Mouse (Mus musculus): ENCODE measurements around the gene Pde4d.

The Pde4d gene

GRCm38 (mm10) chr13:109278504-109278912, 828.8 kb downstream of the Pde4d start:
- in situ Hi-C loops (cut with MboI, MseI) = loop anchor here (10.0 kb wide), 1 partner anchor 1886 kb away; no protein-coding TSS in a partner anchor

GRCm38 (mm10) chr13:109279211-109279610, 829.5 kb downstream of the Pde4d start:
- in situ Hi-C loops (cut with MboI, MseI) = loop anchor here (10.0 kb wide), 1 partner anchor 1886 kb away; no protein-coding TSS in a partner anchor

GRCm38 (mm10) chr13:109280433-109280832, 830.7 kb downstream of the Pde4d start:
- in situ Hi-C loops (cut with MboI, MseI) = no loop called here

GRCm38 (mm10) chr13:109287465-109287864, 837.7 kb downstream of the Pde4d start:
- in situ Hi-C loops (cut with MboI, MseI) = no loop called here

GRCm38 (mm10) chr13:109290922-109291321, 841.2 kb downstream of the Pde4d start:
- in situ Hi-C loops (cut with MboI, MseI) = no loop called here

GRCm38 (mm10) chr13:109293011-109293410, 843.3 kb downstream of the Pde4d start:
- in situ Hi-C loops (cut with MboI, MseI) = no loop called here

GRCm38 (mm10) chr13:109296347-109297037, 846.7 kb downstream of the Pde4d start:
- in situ Hi-C loops (cut with MboI, MseI) = no loop called here

GRCm38 (mm10) chr13:109298852-109299251, 849.1 kb downstream of the Pde4d start:
- in situ Hi-C loops (cut with MboI, MseI) = no loop called here

- in situ Hi-C loops (cut with MboI, MseI) = no loop called here
These were observed 849.9 kb downstream of the Pde4d start for GRCm38 (mm10) chr13:109299511-109300250.

- in situ Hi-C loops (cut with MboI, MseI) = no loop called here
These were observed 862.8 kb downstream of the Pde4d start for GRCm38 (mm10) chr13:109312542-109312941.

- in situ Hi-C loops (cut with MboI, MseI) = no loop called here
These were observed 865.9 kb downstream of the Pde4d start for GRCm38 (mm10) chr13:109315608-109316007.

- in situ Hi-C loops (cut with MboI, MseI) = no loop called here
These were observed 867.9 kb downstream of the Pde4d start for GRCm38 (mm10) chr13:109317644-109318043.

GRCm38 (mm10) chr13:109318434-109318998, 868.8 kb downstream of the Pde4d start:
- in situ Hi-C loops (cut with MboI, MseI) = no loop called here

- in situ Hi-C loops (cut with MboI, MseI) = no loop called here
These were observed 876.3 kb downstream of the Pde4d start for GRCm38 (mm10) chr13:109326061-109326460.

GRCm38 (mm10) chr13:109331563-109331962, 881.8 kb downstream of the Pde4d start:
- in situ Hi-C loops (cut with MboI, MseI) = no loop called here

- in situ Hi-C loops (cut with MboI, MseI) = loop anchor here (10.0 kb wide), 1 partner anchor 203 kb away; no protein-coding TSS in a partner anchor
These were observed 892.2 kb downstream of the Pde4d start for GRCm38 (mm10) chr13:109341902-109342301.

GRCm38 (mm10) chr13:109342469-109342868, 892.7 kb downstream of the Pde4d start:
- in situ Hi-C loops (cut with MboI, MseI) = loop anchor here (10.0 kb wide), 1 partner anchor 202 kb away; no protein-coding TSS in a partner anchor

GRCm38 (mm10) chr13:109343596-109343995, 893.8 kb downstream of the Pde4d start:
- in situ Hi-C loops (cut with MboI, MseI) = loop anchor here (10.0 kb wide), 1 partner anchor 201 kb away; no protein-coding TSS in a partner anchor

- in situ Hi-C loops (cut with MboI, MseI) = loop anchor here (10.0 kb wide), 1 partner anchor 197 kb away; no protein-coding TSS in a partner anchor
These were observed 898.0 kb downstream of the Pde4d start for GRCm38 (mm10) chr13:109347770-109348169.

- in situ Hi-C loops (cut with MboI, MseI) = loop anchor here (10.0 kb wide), 1 partner anchor 196 kb away; no protein-coding TSS in a partner anchor
These were observed 898.6 kb downstream of the Pde4d start for GRCm38 (mm10) chr13:109348316-109348715.

GRCm38 (mm10) chr13:109350100-109350499, 900.4 kb downstream of the Pde4d start:
- in situ Hi-C loops (cut with MboI, MseI) = no loop called here

- in situ Hi-C loops (cut with MboI, MseI) = no loop called here
These were observed 904.3 kb downstream of the Pde4d start for GRCm38 (mm10) chr13:109354017-109354416.
